Mouse (Mus musculus): Measurements from ENCODE around the gene Il5ra.

DNA sequence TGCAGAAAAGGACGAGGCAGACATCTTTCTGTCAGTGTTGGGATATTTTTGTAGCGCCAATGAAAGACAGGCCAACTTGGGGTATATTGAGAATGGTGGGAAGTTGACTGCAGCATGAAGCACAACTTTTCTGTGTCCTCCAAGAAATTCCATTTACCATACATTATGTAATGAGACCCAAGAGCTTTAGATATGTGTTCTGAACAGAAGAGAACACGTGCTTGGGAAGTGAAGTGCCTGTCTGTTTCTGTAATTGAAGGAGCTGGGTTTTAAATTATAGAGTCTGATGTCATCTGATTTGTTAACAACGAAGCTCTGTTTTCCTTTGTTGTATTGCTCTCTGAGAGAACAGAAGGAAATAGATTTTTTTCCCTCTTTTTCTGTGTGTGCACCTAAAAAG is 21.2 kb upstream of the Il5ra start:
- no peak for TF ChIP-seq POLR2A (IDR thresholded peaks at IDR 0.05; ENCODE audit: extremely low read depth, insufficient read depth, low read length)
- TF ChIP-seq CTCF (IDR thresholded peaks at IDR 0.05; ENCODE audit: extremely low read depth, insufficient read depth, low read length), result no peak

Measured in cortical plate, adult 2 months (tissue).